Mouse (Mus musculus): ENCODE results near the gene Mgll.
A peak's percentile ranks its signal among the peaks of the same experiment; 100 is the strongest.

Gene Mgll

DNA sequence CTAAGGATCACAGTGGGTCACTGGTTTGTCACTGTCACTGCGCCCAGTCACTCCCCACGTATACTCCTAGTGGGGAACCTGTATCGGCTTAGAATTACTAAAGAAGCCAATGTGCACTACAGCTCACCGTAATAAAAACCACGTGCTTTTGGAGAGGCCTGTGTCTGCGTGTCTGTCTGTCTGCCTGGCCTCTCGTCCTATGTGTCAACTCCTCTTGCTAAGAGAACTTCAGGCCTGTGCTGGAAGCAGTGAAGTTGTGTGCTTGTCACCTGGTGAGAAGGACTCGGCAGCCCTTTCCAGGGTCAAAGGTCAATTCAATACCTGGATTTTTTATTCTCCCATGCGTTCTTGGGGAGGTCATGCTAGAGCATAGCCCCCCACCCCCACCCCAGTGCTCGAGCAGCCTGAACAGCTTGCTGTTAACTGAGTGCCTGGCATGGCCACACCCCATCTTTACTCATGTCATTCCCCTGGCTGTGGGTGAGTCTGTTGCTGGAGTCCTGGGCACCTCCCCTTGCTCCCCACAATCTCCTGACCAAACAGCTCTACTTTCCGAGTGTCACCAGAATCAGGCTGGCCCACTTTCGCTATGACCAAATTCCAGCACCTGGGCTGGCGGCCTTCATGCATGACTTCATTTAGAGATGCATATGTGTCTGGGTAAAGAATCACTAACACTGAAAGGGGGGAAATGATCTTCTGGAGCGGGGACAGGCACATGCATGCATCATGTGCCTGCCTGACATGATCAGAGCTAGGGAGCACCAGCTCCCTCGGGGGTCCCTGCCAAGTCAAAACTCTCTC is 104.2 kb downstream of the Mgll start:
- no peak for DNase-seq (ENCODE audit: low spot score)

DNA sequence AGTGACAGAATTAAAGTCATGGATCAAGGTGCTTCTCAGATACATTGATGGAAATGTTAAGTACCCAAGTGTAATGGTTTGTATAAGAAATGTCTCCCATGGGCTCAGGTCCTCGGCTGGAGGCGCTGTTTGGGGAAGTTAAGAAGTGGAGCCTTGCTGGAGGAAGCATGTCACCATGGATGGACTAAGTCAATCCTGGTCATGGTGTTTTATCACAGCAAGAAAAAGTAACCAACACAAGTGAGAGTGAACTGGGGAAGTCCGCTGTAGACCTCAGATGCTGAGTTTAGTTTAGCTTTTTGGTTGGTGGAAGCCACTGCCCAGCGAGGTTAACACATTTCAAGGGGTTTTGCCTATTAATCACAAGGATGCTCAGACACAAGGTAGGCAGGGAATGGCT is 105.4 kb downstream of the Mgll start:
- DNase-seq (ENCODE audit: low spot score), result no peak

DNA sequence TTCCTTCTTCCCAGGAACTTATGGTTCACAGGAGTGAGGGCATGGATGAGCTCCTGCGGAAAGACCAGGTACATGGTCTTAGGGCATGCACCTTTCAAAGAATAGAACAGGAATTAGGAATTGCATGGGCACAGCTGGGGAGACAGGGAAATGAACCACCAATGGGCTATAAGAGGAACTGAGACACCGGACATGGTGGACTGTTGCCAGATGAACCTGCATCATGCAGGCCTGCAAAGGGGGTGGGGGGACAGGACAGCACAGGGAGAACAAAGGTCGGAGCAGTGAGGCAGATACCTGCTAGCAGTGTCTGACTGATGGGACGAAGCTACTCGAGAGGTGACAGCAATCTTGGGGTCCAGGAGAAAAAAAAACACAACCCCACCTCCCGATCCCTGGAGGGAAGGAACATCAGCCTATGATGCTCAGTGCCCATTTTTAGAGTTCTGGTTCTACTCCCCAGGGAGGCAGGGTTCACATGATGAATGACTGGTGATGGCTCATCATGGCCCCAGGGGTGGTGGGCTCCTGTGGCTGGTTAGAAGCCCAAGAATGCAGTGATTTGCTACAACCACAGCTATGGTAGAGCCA is 106.0 kb downstream of the Mgll start:
- no peak for DNase-seq (ENCODE audit: low spot score)

- DNase-seq (ENCODE audit: low spot score), result no peak
These were observed 107.2 kb downstream of the Mgll start for GRCm38 (mm10) chr6:88831456-88831855.

- DNase-seq (ENCODE audit: low spot score), result no peak
These were observed 108.5 kb downstream of the Mgll start for GRCm38 (mm10) chr6:88832663-88833062.

DNA sequence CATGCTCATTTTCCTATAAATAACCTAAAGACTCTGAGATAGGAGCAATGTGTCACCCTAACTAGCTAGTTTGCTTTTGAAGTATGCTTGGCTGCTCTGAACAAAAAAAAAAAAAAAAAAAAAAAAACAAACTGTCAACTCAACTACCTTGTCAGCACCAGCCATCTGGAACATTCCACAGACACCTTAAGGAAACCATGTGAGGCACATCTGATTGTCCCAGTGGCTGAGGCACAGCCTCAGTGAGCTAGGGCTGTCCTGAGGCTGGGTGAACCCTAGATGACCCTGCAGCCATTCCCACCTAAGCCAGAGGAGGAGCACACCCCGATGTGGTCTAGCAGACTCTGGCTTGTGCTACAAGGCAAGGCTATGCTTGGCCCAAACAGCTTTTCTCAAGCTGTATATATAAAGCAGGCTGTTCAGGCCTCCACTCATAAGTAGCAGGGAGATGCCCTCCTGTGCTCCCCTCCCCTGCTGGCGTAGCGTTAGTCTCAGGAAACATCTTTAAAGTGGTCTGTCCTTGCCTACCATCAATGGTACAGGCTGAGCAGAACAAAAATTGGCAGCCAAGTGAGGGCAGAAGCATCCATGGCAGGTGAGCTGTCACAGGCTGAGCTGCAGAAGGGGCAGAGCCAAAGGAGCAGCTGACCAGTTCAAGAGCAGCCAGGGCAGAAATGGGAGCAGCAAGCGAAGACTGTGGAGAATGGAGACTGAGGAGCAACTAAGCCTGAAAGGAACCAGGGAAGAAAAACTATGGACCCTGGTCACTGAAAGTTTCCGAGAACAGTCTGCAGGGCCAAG is 109.3 kb downstream of the Mgll start:
- no peak for DNase-seq (ENCODE audit: low spot score)

DNA sequence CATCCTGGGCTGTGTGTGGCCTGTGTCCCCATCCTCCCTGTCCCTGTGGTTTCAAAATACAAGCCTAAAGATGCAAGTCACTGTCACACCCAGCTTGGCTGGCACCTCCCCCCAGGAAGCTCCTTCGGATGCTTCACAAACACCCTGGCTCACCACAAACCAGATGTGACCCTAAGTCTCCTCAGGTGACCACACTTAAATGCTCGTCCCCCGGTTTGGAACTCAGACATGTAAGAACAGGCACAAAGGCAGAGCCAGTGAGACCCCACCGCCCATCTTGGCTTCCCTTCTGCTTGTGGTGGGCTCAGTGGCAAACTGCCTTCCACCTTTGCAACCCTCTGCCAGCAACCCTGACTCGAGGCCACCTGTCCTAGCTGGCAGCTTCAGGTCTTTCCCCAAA is 110.8 kb downstream of the Mgll start:
- DNase-seq (ENCODE audit: low spot score), result no peak

GRCm38 (mm10) chr6:88836178-88836819 is 112.1 kb downstream of the Mgll start:
- DNase-seq (ENCODE audit: low spot score), result no peak

- no peak for DNase-seq (ENCODE audit: low spot score)
These were observed 113.8 kb downstream of the Mgll start for GRCm38 (mm10) chr6:88837999-88838398.

DNA sequence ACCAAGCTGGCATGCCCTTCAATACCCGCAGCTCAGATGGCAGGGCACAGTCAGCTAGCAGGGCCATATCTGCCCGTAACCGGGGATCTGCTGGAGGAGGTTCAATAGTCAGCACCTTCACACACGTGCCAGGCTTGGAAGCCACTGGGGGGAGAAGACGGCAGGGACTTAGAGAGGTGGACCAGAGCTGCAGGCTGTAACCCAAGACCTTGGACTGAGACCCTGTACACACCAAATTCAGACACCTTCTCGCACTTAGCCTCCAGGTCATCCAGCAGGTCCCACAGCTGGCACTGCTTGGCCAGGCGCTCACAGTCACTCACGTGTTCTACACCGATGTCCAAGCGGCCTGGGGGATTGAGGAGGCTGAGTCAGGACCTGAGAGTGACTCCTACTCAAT is 114.4 kb downstream of the Mgll start:
- no peak for DNase-seq (ENCODE audit: low spot score)

- no peak for DNase-seq (ENCODE audit: low spot score)
These were observed 115.1 kb downstream of the Mgll start for GRCm38 (mm10) chr6:88839135-88839970.

DNA sequence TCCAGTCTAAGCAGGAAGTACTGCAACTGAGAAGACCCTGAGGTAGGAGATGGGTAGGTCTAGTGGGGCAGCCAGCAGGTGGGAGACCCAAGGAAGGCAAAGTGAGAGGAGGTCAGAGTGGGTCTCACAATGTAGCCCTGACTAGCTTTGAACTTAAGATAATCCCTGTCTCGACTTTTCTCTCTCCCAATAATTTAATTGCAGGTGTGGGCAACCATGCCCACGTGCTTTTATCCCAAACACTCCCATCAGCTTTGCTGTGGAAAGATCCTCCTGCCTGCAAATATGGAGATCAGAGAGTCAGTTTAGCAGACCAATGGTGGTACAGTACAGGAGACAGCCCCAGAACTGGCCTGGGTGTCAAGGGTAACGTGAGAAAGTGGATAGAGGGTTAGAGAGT is 116.0 kb downstream of the Mgll start:
- no peak for DNase-seq (ENCODE audit: low spot score)

DNA sequence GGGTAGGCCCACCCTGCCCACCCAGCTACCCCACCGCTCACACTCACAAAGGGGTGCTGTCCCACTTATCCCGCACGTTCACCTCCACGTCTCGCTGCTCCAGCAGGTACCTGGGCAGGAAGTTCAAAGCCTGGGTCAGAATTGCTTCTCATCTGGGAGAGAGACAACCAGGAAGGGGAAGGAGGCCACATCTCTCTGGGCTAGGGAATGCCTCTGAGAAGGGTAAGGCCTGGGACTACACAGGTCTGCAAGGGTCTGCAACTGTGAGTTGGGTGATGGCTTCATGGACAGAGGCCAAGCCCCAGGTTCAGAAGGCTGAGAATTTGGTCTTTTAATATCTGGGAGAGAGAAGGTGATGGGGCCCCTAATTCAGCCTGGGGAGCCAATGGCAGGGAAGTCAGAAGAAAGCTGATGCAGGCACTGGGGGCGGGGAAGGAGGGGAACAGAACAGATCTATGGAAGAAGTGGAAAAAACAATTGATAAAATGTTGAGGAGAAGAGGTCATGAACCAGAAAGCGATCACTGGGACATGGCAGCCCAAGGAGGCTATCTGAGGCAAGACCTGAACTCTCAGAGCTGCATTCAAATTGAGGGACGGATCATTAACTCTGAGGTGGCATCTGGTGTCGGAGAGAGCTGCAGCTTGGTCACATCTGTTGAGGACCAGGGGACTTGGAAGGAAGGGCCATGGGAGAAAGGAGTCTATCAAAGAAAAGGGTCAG is 116.7 kb downstream of the Mgll start:
- DNase-seq (ENCODE audit: low spot score), result no peak

DNA sequence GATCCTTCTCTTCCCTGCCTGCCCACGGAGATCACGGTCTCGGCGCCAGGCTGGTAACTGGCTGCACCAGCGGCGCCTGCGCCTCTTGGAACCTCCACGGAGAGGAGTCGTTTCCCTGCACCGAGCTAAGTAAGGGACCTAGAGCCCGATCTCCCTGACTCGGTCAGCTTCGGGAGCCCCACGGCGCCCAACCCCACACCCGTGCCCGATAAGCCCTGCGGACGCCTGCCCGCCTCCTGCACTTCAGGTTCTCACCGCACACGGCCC is 117.2 kb downstream of the Mgll start:
- DNase-seq (ENCODE audit: low spot score), result no peak

- DNase-seq (ENCODE audit: low spot score), result peak; percentile 99
These were observed 117.8 kb downstream of the Mgll start, which contains the start of gene Abtb1 for GRCm38 (mm10) chr6:88841781-88842689. Gene Abtb1 (minus strand): TSS chr6:88841984.

DNA sequence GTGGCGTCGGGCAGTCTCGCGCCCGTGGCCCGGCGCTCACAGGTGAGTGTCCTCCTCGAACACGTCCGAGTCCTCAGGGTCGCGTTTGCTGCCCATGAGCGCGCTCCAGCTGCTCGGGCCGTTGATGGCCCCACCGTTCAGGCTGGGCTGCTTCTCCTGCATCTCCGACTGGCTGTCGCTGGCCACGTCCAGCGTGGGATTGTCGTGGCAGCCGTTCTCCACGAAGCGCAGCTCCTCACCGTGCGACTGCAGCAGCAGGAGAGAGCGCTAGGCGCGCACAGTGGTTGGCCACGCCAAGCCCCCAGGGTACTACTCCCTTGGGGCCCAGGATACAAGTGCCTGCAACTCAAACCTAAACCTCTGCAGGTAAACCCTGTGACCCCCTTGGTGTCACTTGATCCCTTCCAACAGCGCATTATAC is 118.5 kb downstream of the Mgll start:
- DNase-seq (ENCODE audit: low spot score), result no peak

DNA sequence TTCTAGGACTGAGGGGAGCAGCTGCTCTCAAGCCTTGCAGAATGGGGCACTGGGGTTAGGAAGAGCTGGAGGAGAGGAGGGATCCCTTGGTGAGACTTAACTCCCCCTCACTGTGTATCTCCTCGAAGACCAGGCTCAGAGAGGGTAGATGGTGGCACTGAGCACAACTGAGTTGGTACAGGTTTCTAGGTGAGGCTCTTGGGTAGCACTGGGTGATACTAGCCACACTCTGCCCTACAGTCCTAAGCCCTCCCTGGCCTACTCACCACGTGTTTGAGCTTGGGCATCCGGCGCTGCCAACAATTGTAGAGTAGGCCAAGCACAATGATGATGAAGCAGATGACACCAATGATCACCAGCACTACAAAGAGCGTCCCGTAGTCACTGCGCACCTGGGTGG is 119.0 kb downstream of the Mgll start:
- no peak for DNase-seq (ENCODE audit: low spot score)

DNA sequence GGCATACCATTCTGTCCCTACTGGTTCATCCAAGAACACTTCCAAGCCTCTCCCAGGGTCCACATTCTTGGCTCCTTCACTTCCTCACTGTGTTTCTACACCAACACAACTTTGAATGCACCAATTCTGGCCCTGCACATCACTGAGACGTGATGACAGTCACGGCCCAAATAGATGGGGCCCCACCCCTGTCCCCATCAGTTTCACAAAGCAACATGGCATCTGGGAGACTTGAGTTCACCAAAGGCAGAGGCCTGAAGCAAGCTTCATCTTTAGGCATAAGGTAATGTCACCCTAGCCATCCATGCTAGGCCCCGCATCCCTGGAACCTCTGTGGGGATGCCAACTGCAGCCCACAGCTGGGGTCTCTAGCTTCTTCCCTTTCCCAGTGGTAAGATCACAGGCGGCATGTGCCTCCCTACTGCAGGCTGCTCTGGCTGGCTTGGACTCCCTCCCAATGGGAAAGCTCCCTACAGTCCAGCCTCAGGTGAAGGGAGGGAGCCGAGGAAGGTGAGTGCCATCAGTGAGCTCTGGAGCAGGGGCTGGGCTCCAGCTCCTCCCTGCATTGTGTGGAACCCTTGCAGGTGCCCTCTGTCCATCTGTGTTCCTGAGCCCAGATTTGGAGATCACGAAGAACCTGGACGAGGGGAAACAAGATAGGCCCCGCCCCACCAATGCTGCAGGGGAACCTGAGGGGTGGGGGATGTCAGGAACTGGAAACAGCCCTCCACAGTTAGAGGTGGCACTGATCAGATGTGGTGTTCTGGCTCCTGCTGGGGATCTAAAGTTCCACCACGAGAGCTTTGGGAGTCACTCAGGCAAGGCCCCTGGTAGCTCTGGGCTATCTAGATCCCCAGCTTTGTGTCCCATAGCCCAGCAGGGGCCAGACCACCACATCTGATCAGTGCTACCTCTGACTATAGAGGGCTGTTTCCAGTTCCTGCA is 119.8 kb downstream of the Mgll start:
- DNase-seq (ENCODE audit: low spot score), result no peak

All from left cerebral cortex, adult 11 months (tissue).